Mouse (Mus musculus): ENCODE measurements around the gene Knop1. TPM values are rescaled to one million over a fixed set of nuclear protein-coding genes. Genes with fewer than 3 reads are reported as not detected.

Gene Knop1
- polyA plus RNA-seq, 1 experiment from 2014 or later = 89.8 TPM

DNA sequence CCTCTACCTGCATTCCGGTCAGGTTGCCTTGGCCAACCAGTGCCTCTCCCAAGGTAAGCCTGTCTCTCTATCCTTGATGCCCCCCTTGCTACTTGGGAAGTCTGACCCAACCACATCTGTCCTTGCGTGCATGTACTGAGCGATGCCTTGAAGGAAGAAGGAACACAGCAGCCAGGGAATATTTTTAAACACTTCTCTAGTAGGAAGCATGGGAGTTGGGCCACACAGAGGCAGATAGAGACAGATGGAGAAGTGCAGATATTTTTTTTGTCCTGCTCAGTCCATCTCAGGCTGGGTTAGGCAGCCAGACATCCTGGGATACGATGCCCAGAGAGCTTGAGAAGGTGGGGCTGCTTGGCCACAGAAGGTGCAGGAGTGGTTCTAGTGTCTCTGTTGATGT is 42.5 kb downstream of the Knop1 start:
- no peaks in the 10 kb centered on the region for H3K27me3 ChIP-seq (ENCODE audit: insufficient read depth, low read length)
- H3K27ac ChIP-seq (ENCODE audit: low read depth) = no peak overlapping the region
- no peak for TF ChIP-seq CTCF (IDR thresholded peaks at IDR 0.05; ENCODE audit: low read depth)
- H3K36me3 ChIP-seq (ENCODE audit: insufficient read depth) = peaks cover 44% of the 10 kb centered on the region
- 84% methylated on average over 4 of the region's 4 CpGs for WGBS
- no peak overlapping the region for H3K4me3 ChIP-seq (ENCODE audit: low read depth, low read length)
- H3K9me3 ChIP-seq (ENCODE audit: low read depth, low read length) = no peaks in the 10 kb centered on the region
- ATAC-seq (ENCODE audit: insufficient read depth) = no peak
- no peak for DNase-seq
- H3K4me2 ChIP-seq = no peak overlapping the region
- H3K9ac ChIP-seq = no peak overlapping the region
- H3K4me1 ChIP-seq (ENCODE audit: insufficient read depth) = no peaks in the 10 kb centered on the region

DNA sequence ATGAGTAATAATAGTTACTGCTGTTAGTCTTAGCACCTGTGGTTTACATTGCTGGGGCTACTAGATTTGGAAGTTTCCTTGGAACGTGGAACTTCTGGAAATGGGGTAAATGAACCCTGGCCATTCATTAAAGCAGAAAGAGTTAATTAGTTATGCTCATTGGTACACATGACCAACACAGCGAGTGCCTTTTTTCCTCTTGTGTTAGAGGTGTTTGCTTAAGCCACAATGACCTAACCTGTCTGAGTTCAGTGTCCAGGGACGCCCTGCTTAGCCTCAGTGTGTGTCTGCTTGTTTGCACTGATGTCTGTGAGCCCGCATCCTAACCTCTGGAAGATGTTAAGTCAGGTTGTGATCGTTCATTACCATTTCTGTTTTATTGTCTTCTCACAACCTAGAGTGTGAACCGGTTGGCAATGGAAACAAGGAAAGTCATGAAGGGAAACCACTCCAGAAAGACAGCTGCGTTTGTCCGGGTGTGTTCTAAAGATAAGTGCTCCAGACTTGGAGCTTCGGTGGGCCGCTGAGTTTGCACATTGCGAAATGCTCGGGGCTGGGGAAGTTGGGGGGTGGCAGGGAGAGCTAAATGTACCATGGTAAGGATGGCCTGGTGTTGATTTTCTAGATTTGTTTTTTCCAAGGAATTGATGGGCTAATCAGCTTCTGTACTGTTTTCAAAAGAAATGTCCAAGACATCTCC is 44.5 kb downstream of the Knop1 start:
- TF ChIP-seq CTCF (IDR thresholded peaks at IDR 0.05; ENCODE audit: low read depth) = no peak
- ATAC-seq (ENCODE audit: insufficient read depth) = no peak
- Histone ChIP-seq H3K9ac (no peak overlapping the region), H3K4me3 (ENCODE audit: low read depth, low read length) (no peak overlapping the region), H3K9me3 (ENCODE audit: low read depth, low read length) (no peaks in the 10 kb centered on the region), H3K27me3 (ENCODE audit: insufficient read depth, low read length) (no peaks in the 10 kb centered on the region), H3K4me1 (ENCODE audit: insufficient read depth) (peaks cover 6% of the 10 kb centered on the region; the same call in 1 of the 2 replicates), H3K27ac (ENCODE audit: low read depth) (no peak overlapping the region), H3K36me3 (ENCODE audit: insufficient read depth) (peaks cover 33% of the 10 kb centered on the region), H3K4me2 (no peak overlapping the region)
- DNase-seq = no peak
- 61% methylated on average over 12 of the region's 12 CpGs for WGBS

DNA sequence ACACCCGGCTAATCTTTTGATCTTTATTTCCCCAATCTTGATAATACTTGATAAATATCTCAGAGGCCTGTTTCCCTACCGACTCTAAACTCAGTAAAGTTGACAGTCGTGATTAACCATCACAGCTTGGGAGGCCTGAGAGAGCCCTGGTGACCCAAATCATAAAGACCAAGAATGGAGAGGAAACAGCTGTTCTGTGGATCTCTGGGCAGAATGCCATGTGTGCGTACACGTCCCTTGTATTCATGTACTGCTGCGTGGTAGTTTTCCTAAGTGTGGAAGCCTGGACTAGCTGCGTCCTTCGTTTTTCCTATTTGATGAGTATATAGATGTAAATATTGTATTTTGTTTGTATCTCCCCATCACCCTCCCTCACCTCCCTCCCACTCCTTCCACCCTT is 48.2 kb downstream of the Knop1 start:
- 28% methylated on average over 8 of the region's 8 CpGs for WGBS
- Histone ChIP-seq H3K9ac (no peak overlapping the region), H3K36me3 (ENCODE audit: insufficient read depth) (0 out of 2 replicates have a peak, but pooled peaks cover 12% of the 10 kb centered on the region), H3K27ac (ENCODE audit: low read depth) (no peak overlapping the region), H3K4me2 (no peak overlapping the region), H3K27me3 (ENCODE audit: insufficient read depth, low read length) (no peaks in the 10 kb centered on the region), H3K9me3 (ENCODE audit: low read depth, low read length) (no peaks in the 10 kb centered on the region), H3K4me3 (ENCODE audit: low read depth, low read length) (no peak overlapping the region), H3K4me1 (ENCODE audit: insufficient read depth) (peaks cover 6% of the 10 kb centered on the region; the same call in 1 of the 2 replicates)
- no peak for TF ChIP-seq CTCF (IDR thresholded peaks at IDR 0.05; ENCODE audit: low read depth)
- ATAC-seq (ENCODE audit: insufficient read depth) (peak; percentile 81), DNase-seq (peak; percentile 90)

DNA sequence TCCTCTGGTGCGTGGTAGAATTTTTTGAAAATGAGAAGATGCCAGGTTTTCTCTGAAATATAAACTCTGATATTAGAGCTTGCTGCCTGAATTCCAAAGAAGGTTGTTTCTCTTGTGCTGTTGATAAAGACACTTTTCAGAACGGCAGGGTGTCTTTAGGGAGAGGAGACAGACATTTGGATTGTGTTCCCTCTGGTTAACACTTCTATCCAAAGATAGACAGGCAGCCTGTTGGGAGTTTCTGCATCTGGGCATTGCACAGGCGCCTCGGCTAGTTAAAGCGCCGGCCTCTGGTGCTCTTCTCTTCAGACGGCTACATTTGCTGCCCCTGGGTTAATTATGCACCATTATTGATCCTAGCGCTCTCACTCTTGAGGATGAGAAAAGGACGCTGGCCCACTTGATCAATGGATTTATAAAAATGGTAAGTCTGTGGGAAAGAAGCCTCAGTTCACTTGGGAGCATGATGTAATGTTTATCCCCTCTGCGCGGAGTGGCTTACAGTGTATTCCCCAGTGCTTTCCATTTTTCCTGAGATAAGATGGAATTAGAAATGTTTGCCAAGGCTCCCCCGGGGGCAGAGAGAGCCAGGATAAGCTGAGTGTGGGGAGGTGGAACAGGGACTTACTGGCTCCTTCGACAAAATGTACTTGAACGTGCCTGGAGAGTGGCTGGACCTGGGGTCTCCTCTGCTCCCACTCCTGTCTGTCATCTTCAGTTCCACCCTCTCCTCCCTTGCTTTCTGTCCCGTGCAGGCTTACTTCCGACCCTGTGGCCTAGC is 49.2 kb downstream of the Knop1 start:
- H3K4me2 ChIP-seq = no peak overlapping the region
- peaks cover 6% of the 10 kb centered on the region; the same call in 1 of the 2 replicates for H3K4me1 ChIP-seq (ENCODE audit: insufficient read depth)
- DNase-seq = peak; percentile 31
- H3K36me3 ChIP-seq (ENCODE audit: insufficient read depth) = peaks cover 22% of the 10 kb centered on the region; the same call in 1 of the 2 replicates
- no peak overlapping the region for H3K9ac ChIP-seq
- H3K4me3 ChIP-seq (ENCODE audit: low read depth, low read length) = no peak overlapping the region
- H3K9me3 ChIP-seq (ENCODE audit: low read depth, low read length) = no peaks in the 10 kb centered on the region
- H3K27me3 ChIP-seq (ENCODE audit: insufficient read depth, low read length) = no peaks in the 10 kb centered on the region
- H3K27ac ChIP-seq (ENCODE audit: low read depth) = peak overlapping the region; percentile 60; the same call in 1 of the 2 replicates
- no peak for TF ChIP-seq CTCF (IDR thresholded peaks at IDR 0.05; ENCODE audit: low read depth)
- WGBS = 45% methylated on average over 16 of the region's 16 CpGs
- ATAC-seq (ENCODE audit: insufficient read depth) = peak; percentile 55; the same call in 1 of the 2 replicates

DNA sequence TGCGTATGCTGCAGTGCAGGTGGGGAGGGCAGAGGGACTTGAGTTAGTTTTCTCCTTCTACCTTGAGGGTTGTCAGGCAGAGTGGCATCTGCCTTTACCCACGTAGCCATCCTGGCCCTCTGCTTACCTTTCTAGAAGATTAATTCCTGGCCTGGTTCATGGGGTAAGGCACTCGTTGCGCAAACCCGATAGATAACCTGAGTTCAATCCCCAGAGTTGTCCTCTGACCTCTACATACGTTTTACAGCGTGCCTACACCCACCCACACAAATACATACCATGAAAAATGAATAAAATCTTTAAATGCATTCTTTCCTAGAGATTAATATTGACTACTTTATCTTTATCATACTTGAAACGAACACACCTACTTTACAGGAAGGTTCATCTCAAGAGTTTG is 52.6 kb downstream of the Knop1 start:
- peaks cover 18% of the 10 kb centered on the region; the same call in 1 of the 2 replicates for H3K36me3 ChIP-seq (ENCODE audit: insufficient read depth)
- no peak overlapping the region for H3K27ac ChIP-seq (ENCODE audit: low read depth)
- no peaks in the 10 kb centered on the region for H3K27me3 ChIP-seq (ENCODE audit: insufficient read depth, low read length)
- no peak for DNase-seq
- no peaks in the 10 kb centered on the region for H3K9me3 ChIP-seq (ENCODE audit: low read depth, low read length)
- WGBS = 84% methylated on average over 8 of the region's 8 CpGs
- H3K4me1 ChIP-seq (ENCODE audit: insufficient read depth) = peaks cover 6% of the 10 kb centered on the region; the same call in 1 of the 2 replicates
- no peak overlapping the region for H3K4me3 ChIP-seq (ENCODE audit: low read depth, low read length)
- no peak for TF ChIP-seq CTCF (IDR thresholded peaks at IDR 0.05; ENCODE audit: low read depth)
- H3K9ac ChIP-seq = no peak overlapping the region
- no peak overlapping the region for H3K4me2 ChIP-seq
- no peak for ATAC-seq (ENCODE audit: insufficient read depth)

DNA sequence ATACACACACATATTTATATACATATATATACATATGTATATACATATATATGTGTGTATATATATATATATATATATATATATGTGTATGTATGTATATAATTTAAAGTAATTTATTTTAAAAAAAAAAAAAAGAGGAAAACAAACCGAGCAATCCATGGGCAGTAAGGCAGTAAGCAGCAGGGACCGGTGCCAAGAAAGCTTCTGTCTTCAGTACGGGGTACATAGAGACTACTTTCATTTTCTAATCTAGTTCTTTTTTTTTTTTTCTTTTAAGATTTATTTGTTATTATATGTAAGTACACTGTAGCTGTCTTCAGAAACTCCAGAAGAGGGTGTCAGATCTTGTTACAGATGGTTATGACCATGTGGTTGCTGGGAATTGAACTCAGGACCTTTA is 54.3 kb downstream of the Knop1 start:
- Histone ChIP-seq H3K4me2 (no peak overlapping the region), H3K4me3 (ENCODE audit: low read depth, low read length) (no peak overlapping the region), H3K27ac (ENCODE audit: low read depth) (no peak overlapping the region), H3K9me3 (ENCODE audit: low read depth, low read length) (no peaks in the 10 kb centered on the region), H3K4me1 (ENCODE audit: insufficient read depth) (no peaks in the 10 kb centered on the region), H3K9ac (no peak overlapping the region), H3K27me3 (ENCODE audit: insufficient read depth, low read length) (no peaks in the 10 kb centered on the region), H3K36me3 (ENCODE audit: insufficient read depth) (peaks cover 26% of the 10 kb centered on the region; the same call in 1 of the 2 replicates)
- no peak for ATAC-seq (ENCODE audit: insufficient read depth)
- peak; percentile 20 for DNase-seq
- WGBS = 87% methylated on average over 3 of the region's 3 CpGs
- no peak for TF ChIP-seq CTCF (IDR thresholded peaks at IDR 0.05; ENCODE audit: low read depth)

DNA sequence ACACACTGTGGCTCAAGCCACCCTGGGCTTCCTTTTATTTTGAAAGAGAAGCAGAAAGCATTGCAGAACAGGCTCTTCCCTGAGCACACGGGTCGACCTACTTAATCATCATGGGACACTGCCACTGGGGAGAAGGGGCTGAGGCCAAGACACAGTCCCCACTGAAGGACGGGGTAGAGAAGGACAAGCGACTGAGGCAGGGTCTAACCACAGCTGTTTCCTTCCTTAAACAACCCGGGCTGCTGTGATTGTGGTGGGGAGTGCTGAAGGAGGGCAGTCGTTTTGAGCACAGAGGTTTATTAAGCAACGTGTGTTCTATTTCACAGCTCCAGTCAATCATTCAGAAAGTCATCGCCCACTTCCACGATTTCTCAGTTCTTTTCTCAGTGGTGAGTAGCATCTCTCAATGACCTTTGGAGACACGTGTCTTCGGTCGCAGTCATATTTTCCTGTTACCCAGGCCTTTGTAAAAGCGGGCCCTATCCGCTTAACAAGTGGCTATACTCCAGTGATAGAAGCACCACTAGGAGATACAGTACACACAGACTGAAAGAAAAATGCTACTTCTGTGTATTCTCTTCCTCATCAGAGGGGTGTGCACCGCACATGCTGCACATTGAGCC is 55.8 kb downstream of the Knop1 start:
- Histone ChIP-seq H3K27me3 (ENCODE audit: insufficient read depth, low read length) (no peaks in the 10 kb centered on the region), H3K27ac (ENCODE audit: low read depth) (no peak overlapping the region), H3K4me3 (ENCODE audit: low read depth, low read length) (no peak overlapping the region), H3K9me3 (ENCODE audit: low read depth, low read length) (no peaks in the 10 kb centered on the region), H3K36me3 (ENCODE audit: insufficient read depth) (peaks cover 30% of the 10 kb centered on the region; the same call in 1 of the 2 replicates), H3K4me1 (ENCODE audit: insufficient read depth) (no peaks in the 10 kb centered on the region), H3K4me2 (no peak overlapping the region), H3K9ac (no peak overlapping the region)
- no peak for DNase-seq
- WGBS = 84% methylated on average over 15 of the region's 15 CpGs
- ATAC-seq (ENCODE audit: insufficient read depth) = no peak
- TF ChIP-seq CTCF (IDR thresholded peaks at IDR 0.05; ENCODE audit: low read depth) = no peak
